Mouse (Mus musculus) adrenal gland, postnatal 25 days (tissue): ENCODE results near the gene Bmp4. TPM values are rescaled to one million over a fixed set of nuclear protein-coding genes. Genes with fewer than 3 reads are reported as not detected.
A peak's percentile ranks its signal among the peaks of the same experiment; 100 is the strongest.

ENCODE experiments used
- DNase-seq: peaks from one replicate; pipeline ENCODE4 v3.0.0; 2021; ENCODE audit warnings: mixed read lengths
- long read RNA-seq: library from polyadenylated mRNA; stranded (forward); transcript quantifications from one replicate; pipeline ENCODE4 v2.0.0, GENCODE M21; 2021
- total RNA-seq: library from RNA; stranded (reverse); gene quantifications from 2 replicates; pipeline ENCODE4 v1.2.3, GENCODE M21; 2021

Bmp4 gene
- total RNA-seq: 12.3 and 14.4 TPM in 2 replicates
- long read RNA-seq, partial matches to known transcripts: 1 of 4 reads
- long read RNA-seq, other reads (novel, unspliced or antisense): 1 of 4 reads

DNA sequence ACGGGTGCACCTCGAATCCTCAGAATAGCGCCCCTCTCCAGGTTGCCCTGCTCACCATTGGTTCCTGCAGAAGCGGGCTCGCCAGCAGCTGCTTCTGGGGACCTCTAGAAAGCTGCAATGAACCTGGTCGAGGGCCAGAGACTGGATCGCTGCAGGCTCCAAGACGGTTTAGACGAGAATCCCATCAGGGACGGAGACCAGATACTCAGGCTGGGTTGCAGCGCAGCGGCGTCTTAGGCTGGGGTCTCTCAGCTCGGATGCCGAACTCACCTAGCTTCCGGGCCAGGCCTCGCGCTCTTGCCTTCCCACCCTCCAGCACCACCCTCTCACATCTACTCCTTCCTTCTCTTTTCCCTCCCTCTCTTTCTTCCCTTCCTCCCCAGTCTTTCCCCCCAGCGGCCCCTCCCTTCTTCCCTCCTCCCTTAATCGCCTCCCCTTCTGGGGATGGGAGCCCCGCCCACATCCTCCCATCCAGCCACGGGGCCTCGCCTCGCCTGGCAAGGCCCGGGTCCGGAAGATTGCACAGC, at the start of gene Bmp4:
Gene Bmp4, minus strand, starts transcription at position 421 of the 527 bp plus-strand sequence.
- DNase-seq: no peak

DNA sequence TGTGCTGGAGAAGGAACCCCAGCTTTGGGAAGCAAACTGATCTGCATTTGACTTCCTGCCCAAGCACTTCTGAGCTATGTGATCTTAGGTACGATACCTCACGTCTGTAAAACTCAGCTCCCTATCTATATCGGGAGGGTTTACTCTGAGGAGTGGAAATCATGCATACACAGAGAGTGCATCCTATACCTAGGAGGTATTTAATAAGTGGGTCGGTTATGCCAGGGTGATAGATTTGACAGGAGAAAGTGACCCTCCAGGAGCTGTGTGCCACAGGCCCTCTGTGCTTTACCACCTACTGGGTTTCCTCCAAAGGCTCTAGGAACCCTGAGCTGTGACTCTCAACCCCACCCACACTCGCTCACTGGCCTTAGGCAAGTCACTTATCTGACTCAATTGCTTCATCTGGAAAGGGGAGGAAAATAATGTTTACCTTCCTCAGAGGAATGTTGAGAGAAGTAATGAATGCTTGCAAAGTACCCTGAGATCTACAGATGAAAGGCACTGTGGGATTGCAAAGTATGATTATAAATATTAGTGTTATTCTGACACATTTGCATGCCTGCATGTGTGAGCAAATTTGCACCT, 49.1 kb upstream of the Bmp4 start:
- no peak for DNase-seq

- DNase-seq: no peak
These were observed 46.1 kb upstream of the Bmp4 start for GRCm38 (mm10) chr14:46436471-46437090.

DNA sequence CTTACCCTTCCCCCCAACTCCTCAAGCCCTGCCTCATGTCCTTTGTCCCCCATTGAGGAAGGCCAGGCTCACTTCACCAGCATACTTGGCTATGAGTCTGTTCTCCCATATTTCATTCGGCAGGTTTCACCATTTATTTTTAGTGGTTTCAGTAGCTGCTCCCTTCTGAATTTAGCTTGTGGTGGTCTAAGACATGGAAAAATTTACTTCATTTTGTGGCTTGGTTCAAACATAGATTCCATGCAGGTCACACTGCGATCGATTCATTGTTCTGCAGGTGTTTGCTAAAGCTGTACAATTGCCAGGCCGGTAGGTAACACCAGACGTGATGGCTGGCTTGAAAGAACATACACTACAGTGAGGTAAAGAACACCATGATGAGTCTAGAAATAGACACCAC, 39.8 kb upstream of the Bmp4 start:
- no peak for DNase-seq

- DNase-seq: no peak
These were observed 36.8 kb upstream of the Bmp4 start for GRCm38 (mm10) chr14:46427251-46427650.

DNA sequence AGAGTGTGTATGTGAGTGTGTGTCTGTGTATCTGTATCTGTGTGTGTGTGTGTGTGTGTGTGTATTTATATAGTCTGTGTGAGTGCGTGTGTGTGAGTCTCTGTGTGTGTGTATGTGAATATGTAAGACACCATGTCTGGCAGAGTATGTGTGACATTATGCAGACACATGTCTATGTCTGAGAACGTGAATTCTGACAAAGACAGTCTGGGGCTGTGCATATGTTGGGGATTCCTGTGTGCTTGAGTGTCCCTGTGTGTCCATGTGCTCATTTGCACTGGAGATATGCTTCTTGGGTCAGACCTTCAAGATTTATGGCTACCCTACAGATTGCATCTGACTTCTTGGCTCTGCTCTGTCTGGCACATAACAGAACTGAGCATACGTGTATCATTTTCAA, 31.4 kb upstream of the Bmp4 start:
- no peak for DNase-seq

- DNase-seq: no peak
These were observed 28.8 kb upstream of the Bmp4 start for GRCm38 (mm10) chr14:46419269-46419668.

DNA sequence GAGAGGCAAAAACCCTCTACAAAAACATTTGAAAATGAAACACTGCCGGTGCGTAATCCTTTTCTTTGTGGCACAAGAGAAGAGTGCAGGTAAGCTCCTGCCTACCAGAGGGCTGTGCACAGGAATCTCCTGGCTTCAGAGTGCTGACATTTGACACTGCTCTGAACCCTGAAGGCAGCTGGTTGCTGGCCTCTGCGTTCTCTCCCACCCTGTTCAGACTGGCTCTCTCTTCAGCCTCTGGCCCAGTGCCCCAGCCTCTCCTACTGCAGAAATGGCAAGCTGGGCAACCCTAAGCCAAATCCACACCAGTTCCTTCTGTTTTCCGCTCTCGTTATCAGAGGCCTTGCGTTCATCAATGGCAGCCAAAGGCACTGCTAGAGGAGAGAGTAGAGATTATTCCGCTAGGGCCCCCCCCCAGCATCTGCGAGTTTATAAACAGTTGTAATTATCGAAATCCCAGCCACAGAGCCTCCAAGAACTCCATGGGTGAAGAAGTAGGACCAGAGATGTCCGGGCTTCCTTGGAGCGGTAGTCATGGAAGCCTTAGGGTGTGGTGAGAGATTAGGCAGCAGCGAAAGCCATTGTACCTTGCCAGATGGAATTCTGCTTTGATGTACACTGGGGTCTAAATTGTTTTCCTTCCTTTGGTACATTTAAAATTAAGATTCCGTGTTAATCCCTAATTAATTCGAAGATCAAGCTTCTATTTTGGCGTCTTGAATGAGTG, 28.1 kb upstream of the Bmp4 start:
- DNase-seq: no peak

- DNase-seq: no peak
These were observed 22.1 kb upstream of the Bmp4 start for GRCm38 (mm10) chr14:46412497-46413000.

GRCm38 (mm10) chr14:46410557-46411120, 20.2 kb upstream of the Bmp4 start:
- no peak for DNase-seq

- no peak for DNase-seq
These were observed 18.5 kb upstream of the Bmp4 start for GRCm38 (mm10) chr14:46409016-46409415.

GRCm38 (mm10) chr14:46408319-46408718, 17.9 kb upstream of the Bmp4 start:
- DNase-seq: no peak

DNA sequence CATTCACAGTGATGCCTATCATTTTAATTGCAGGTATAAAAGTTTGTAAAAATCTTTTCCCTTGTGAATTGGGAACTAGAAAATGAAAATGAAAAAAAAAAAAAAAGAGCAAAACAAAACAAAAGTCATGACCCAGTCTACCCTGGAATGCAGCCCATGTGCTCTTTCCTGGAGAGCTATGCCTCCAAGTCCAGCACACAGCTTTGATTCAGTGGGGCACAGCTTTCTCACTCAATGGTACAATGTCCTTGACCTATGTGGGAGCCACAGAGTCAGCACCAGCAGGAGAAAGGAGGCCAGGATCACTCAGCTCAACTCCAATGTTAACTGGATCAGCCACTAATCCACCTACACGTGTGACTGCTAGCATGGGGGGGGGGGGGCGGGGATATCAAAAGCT, 9.5 kb upstream of the Bmp4 start:
- DNase-seq: no peak

- DNase-seq: no peak
These were observed 7.7 kb upstream of the Bmp4 start for GRCm38 (mm10) chr14:46398091-46398695.

- DNase-seq: no peak
These were observed 1.2 kb upstream of the Bmp4 start for GRCm38 (mm10) chr14:46391621-46392170.

- no peak for DNase-seq
These were observed 826 bp downstream of the Bmp4 start for GRCm38 (mm10) chr14:46389438-46390248.

GRCm38 (mm10) chr14:46388636-46389035, 1.8 kb downstream of the Bmp4 start:
- DNase-seq: peak; percentile 53

DNA sequence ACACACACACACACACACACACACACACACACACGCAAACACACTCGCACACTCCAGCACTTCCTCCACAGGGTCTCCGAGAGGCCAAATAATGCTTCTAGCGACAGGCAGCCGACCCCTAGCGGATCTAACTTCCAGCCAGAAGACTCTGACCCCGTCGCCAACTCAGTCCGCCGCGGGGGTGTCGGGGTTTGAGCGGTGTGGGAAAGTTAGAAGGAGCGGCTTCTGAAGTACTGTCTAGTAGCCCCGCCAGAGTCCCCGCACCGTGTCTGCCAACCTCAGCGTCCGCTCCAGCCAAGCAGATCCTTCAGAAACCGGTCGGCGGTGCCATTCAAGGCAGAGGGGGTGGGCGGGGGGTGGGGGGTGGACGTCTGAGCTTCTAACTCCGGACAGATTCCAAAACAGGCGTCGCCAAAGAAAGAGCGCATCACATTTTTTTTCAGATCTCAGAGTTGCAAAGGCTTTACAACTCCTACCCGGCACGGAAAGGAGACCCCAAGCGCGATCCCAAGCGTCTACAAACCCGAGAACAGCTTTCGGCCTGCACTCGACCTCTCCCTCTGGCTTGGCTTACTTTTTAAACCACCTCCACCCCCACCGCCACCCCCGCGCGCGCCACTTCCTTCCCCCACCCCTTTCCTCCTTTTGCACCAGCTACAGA, 2.5 kb downstream of the Bmp4 start:
- peak; percentile 24 for DNase-seq

- DNase-seq: peak; percentile 78
These were observed 3.2 kb downstream of the Bmp4 start for GRCm38 (mm10) chr14:46387357-46387671.

- no peak for DNase-seq
These were observed 3.8 kb downstream of the Bmp4 start for GRCm38 (mm10) chr14:46386478-46387356.
